Mouse (Mus musculus): ENCODE measurements around the gene Smad5. TPM values are rescaled to one million over a fixed set of nuclear protein-coding genes. Genes with fewer than 3 reads are reported as not detected.

Gene Smad5
- 22.1 TPM for polyA plus RNA-seq (2014; fragmentation: Illumina TruSeq; extraction: RNeasy Lipid Tissue Mini Kit (QIAGEN cat#74804); ENCODE audit: low read depth, low replicate concordance)

DNA sequence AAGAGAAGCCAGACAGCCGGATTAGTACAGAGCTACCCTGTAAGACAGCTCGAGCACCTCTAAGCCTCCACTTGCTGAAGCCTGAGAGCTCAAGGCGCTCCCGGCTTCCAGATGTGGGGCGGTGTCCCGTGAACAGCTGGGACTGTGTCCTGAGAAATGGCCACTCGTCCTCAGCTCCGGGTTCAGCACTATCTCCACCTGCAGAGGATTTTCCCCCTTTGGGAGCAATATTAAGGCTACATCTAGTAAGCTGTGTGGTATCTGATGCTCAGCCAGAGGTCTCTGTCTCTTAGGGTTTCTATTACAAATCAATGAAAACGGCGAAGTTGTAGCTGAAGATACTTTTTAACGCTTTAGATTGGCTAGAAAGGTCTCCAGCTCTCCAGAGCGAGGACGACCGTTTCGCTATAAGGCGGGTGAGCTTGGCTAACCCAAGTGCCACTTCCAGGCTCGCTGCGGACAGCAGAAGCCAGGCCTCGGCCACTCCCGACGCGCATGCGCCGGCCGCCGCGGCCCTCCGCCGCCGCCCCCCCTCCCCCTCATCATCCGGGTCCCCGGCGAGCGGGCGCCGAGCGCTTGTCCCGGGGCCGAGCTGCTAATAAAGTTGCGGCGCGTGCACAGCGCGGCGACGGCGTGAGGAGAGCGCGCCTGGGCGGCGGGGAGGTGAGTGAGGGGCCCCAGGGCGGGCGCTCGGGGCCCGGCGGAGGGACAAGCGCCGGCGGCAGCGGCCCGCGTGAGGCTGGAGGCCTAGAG, at the start of gene Smad5:
Gene Smad5, plus strand, starts transcription at position 542 of the 753 bp plus-strand sequence.

DNA sequence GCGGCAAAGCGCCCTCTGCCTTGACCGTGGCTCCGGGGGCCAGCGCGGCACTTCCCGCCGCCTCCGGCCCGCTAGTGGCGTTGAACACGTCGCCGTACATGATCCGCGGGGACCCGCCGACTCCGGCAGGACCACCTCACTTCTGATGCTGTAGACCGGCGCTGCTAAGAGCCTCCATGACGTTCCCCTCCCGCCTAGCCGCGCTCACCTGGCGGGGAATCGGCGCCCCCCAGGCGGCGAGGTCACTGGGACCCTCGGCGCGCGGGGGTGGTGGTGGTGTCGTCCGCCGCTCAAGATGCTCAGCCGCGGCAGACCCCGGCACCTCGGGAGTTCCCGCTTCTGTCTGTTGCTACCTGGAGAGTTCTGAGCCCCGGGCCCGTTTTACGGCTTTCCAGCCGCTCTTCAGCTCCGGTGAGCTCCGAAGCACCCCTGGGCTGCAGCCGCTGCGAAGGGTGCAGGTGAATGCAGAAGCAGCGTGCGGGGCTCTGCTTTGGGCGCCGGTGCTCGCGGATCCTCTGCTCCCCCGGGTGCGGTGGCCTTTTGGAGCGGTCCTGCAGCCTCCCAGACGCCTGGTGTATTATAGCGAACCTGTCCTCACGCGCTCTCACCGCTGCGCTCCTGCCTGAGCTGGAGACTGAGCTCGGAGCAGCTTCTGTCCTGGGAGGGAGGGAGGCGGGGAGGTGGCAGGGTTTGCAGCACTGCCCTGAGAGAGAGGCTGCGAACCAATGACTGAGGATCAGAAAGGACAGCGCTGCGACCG, 50.6 kb downstream of the Smad5 start, which contains the start of gene Gm45623:
Gene Gm45623, minus strand, starts transcription at position 636 of the 760 bp plus-strand sequence.

Other genes with a start within 250 kb of the Smad5 start
- gene Il9, start 220.8 kb upstream of the Smad5 start, polyA plus RNA-seq (2014; fragmentation: Illumina TruSeq; extraction: RNeasy Lipid Tissue Mini Kit (QIAGEN cat#74804); ENCODE audit: low read depth, low replicate concordance): not detected
- 0.52 TPM for gene Fbxl21, start 180.5 kb upstream of the Smad5 start, polyA plus RNA-seq (2014; fragmentation: Illumina TruSeq; extraction: RNeasy Lipid Tissue Mini Kit (QIAGEN cat#74804); ENCODE audit: low read depth, low replicate concordance)
- gene Lect2, start 154.5 kb upstream of the Smad5 start, polyA plus RNA-seq (2014; fragmentation: Illumina TruSeq; extraction: RNeasy Lipid Tissue Mini Kit (QIAGEN cat#74804); ENCODE audit: low read depth, low replicate concordance): not detected
- gene Tgfbi, start 93.5 kb upstream of the Smad5 start, polyA plus RNA-seq (2014; fragmentation: Illumina TruSeq; extraction: RNeasy Lipid Tissue Mini Kit (QIAGEN cat#74804); ENCODE audit: low read depth, low replicate concordance): 18.4 TPM
- not detected for gene Gm45623, start 50.8 kb downstream of the Smad5 start, polyA plus RNA-seq (2014; fragmentation: Illumina TruSeq; extraction: RNeasy Lipid Tissue Mini Kit (QIAGEN cat#74804); ENCODE audit: low read depth, low replicate concordance)
- gene Trpc7, start 193.0 kb downstream of the Smad5 start, polyA plus RNA-seq (2014; fragmentation: Illumina TruSeq; extraction: RNeasy Lipid Tissue Mini Kit (QIAGEN cat#74804); ENCODE audit: low read depth, low replicate concordance): not detected